Mouse (Mus musculus) erythroblast, embryonic 14.5 days (primary cell): ENCODE measurements around the gene Mrpl34. TPM values are rescaled to one million over a fixed set of nuclear protein-coding genes. Genes with fewer than 3 reads are reported as not detected.

Experiments
- H3K27me3 ChIP-seq: 2 replicates; pipeline ENCODE4 v1.6.1; 2012; ENCODE audit warnings: inconsistent platforms; ENCODE audit not compliant: control insufficient read depth
- H3K36me3 ChIP-seq: 2 replicates; pipeline ENCODE4 v1.6.1; 2012; ENCODE audit warnings: mild to moderate bottlenecking, inconsistent platforms; ENCODE audit not compliant: control insufficient read depth
- H3K4me1 ChIP-seq: 2 replicates; pipeline ENCODE4 v1.6.1; 2012; ENCODE audit warnings: inconsistent platforms; ENCODE audit not compliant: control insufficient read depth
- H3K4me3 ChIP-seq: replicated peaks from 2 replicates; pipeline ENCODE3; 2012; ENCODE audit warnings: moderate library complexity, mild to moderate bottlenecking, inconsistent platforms
- H3K9me3 ChIP-seq: 2 replicates; pipeline ENCODE4 v1.6.1; 2012; ENCODE audit warnings: low read length, inconsistent platforms, mixed read lengths; ENCODE audit not compliant: control insufficient read depth
- GATA1 ChIP-seq: IDR thresholded peaks from 2 replicates; pipeline ENCODE4 v1.6.1; 2012; ENCODE audit warnings: low read length, inconsistent platforms, mixed read lengths
- TAL1 ChIP-seq: IDR thresholded peaks from 3 replicates; pipeline ENCODE4 v1.6.1; 2012; ENCODE audit warnings: low read length, inconsistent platforms, mixed read lengths
- polyA plus RNA-seq: library from polyadenylated mRNA; stranded (reverse); fragments of >175 nt; gene quantifications from 2 replicates; pipeline ENCODE4 v1.2.3, GENCODE M21; 2012

The Mrpl34 gene
- polyA plus RNA-seq, 1 experiment, result 18.9 TPM

- H3K4me1 ChIP-seq, result peaks cover 63% of the 10 kb centered on the region
Measured at GRCm38 (mm10) chr8:71486136-71486529, 21.4 kb downstream of the Mrpl34 start.

GRCm38 (mm10) chr8:71487691-71488445, 23.1 kb downstream of the Mrpl34 start, which contains the start of gene Gtpbp3:
TSS of gene Gtpbp3 (plus strand) at chr8:71488103.
- Histone ChIP-seq H3K4me3 (peak within 1 kb of the TSS; percentile 85), H3K36me3 (peaks cover 28% of the 10 kb centered on the region), H3K27me3 (peaks cover 3% of the 10 kb centered on the region; the same call in 1 of the 2 replicates), H3K9me3 (no peaks in the 10 kb centered on the region), H3K4me1 (peaks cover 64% of the 10 kb centered on the region)
- TF ChIP-seq TAL1 (no peak), GATA1 (no peak)

More at GRCm38 (mm10) chr8:71486136-71486529, 21.4 kb downstream of the Mrpl34 start:
- no peak overlapping the region for H3K4me3 ChIP-seq
- no peaks in the 10 kb centered on the region for H3K9me3 ChIP-seq
- TF ChIP-seq GATA1, result no peak
- TF ChIP-seq TAL1, result no peak
- peaks cover 11% of the 10 kb centered on the region for H3K36me3 ChIP-seq
- peaks cover 3% of the 10 kb centered on the region; the same call in 1 of the 2 replicates for H3K27me3 ChIP-seq

- H3K36me3 ChIP-seq, result peaks cover 32% of the 10 kb centered on the region
- peaks cover 3% of the 10 kb centered on the region; the same call in 1 of the 2 replicates for H3K27me3 ChIP-seq
- TF ChIP-seq GATA1 (no peak), TAL1 (no peak)
- H3K4me3 ChIP-seq, result peak overlapping the region; percentile 85
- peaks cover 62% of the 10 kb centered on the region for H3K4me1 ChIP-seq
- no peaks in the 10 kb centered on the region for H3K9me3 ChIP-seq
Measured at GRCm38 (mm10) chr8:71488454-71488853, 23.7 kb downstream of the Mrpl34 start.

- Histone ChIP-seq H3K4me1 (peaks cover 11% of the 10 kb centered on the region), H3K9me3 (no peaks in the 10 kb centered on the region), H3K27me3 (no peaks in the 10 kb centered on the region), H3K4me3 (no peak overlapping the region), H3K36me3 (peaks cover 33% of the 10 kb centered on the region)
- TF ChIP-seq TAL1, result no peak
Measured at GRCm38 (mm10) chr8:71495039-71495438, 30.3 kb downstream of the Mrpl34 start.

- no peaks in the 10 kb centered on the region for H3K9me3 ChIP-seq
- TF ChIP-seq TAL1 (no peak), GATA1 (no peak)
- no peaks in the 10 kb centered on the region for H3K27me3 ChIP-seq
- H3K4me1 ChIP-seq, result peaks cover 9% of the 10 kb centered on the region
- H3K4me3 ChIP-seq, result no peak overlapping the region
- peaks cover 27% of the 10 kb centered on the region for H3K36me3 ChIP-seq
Measured at GRCm38 (mm10) chr8:71495811-71496210, 31.1 kb downstream of the Mrpl34 start.

GRCm38 (mm10) chr8:71496481-71496880, 31.7 kb downstream of the Mrpl34 start:
- TF ChIP-seq GATA1 (no peak), TAL1 (no peak)
- H3K4me1 ChIP-seq, result peaks cover 9% of the 10 kb centered on the region
- H3K4me3 ChIP-seq, result no peak overlapping the region
- H3K27me3 ChIP-seq, result no peaks in the 10 kb centered on the region
- peaks cover 21% of the 10 kb centered on the region for H3K36me3 ChIP-seq
- no peaks in the 10 kb centered on the region for H3K9me3 ChIP-seq

GRCm38 (mm10) chr8:71497077-71497645, 32.4 kb downstream of the Mrpl34 start:
- TF ChIP-seq GATA1 (no peak), TAL1 (no peak)
- peaks cover 14% of the 10 kb centered on the region for H3K36me3 ChIP-seq
- peaks cover 7% of the 10 kb centered on the region for H3K4me1 ChIP-seq
- H3K4me3 ChIP-seq, result no peak overlapping the region
- H3K9me3 ChIP-seq, result no peaks in the 10 kb centered on the region
- no peaks in the 10 kb centered on the region for H3K27me3 ChIP-seq

- no peaks in the 10 kb centered on the region for H3K9me3 ChIP-seq
- no peaks in the 10 kb centered on the region for H3K27me3 ChIP-seq
- H3K4me3 ChIP-seq, result no peak overlapping the region
- H3K4me1 ChIP-seq, result peaks cover 4% of the 10 kb centered on the region
- TF ChIP-seq GATA1 (no peak), TAL1 (no peak)
- H3K36me3 ChIP-seq, result peaks cover 5% of the 10 kb centered on the region
Measured at GRCm38 (mm10) chr8:71497881-71498501, 33.2 kb downstream of the Mrpl34 start.
